Mouse (Mus musculus): Measurements from ENCODE around the gene Slc22a21.
"Not testable (repeated sequence)": the region's sequence is repeated elsewhere in the genome, so short reads cannot be mapped to it uniquely, and the experiment has no call there.

Slc22a21 gene

DNA sequence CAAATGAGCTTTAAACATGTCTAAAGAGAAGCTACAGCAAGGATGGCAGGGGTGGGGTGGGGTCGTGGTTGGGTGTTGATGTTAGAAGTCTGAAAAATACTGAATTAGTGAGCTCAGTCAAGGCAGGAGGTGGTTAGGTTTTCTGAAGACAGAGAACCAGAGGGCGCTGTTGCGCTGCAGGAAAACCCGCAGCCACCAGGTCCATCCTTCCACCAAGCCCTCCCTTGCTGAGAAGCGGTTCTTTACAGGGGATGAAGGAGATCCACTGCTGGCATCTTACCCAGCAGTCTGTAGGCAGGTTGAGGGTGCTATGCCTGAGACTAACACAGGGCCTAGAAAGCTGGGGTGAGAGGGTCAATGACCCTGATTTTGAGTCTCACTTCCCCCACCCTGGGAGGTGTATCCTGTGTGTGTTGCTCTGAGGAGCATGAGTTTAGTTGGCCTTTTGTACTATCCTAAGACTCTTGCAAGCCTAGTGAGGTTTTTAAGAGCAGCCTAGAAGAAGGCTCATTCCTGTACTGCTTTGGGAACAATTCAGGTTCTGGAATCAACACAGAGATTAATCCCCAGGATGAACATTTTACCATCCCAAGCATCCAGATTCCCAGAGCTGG is 22.1 kb upstream of the Slc22a21 start:
- DNase-seq (ENCODE audit: low spot score in 2 of 2), result peak; percentile 37 to 68

DNA sequence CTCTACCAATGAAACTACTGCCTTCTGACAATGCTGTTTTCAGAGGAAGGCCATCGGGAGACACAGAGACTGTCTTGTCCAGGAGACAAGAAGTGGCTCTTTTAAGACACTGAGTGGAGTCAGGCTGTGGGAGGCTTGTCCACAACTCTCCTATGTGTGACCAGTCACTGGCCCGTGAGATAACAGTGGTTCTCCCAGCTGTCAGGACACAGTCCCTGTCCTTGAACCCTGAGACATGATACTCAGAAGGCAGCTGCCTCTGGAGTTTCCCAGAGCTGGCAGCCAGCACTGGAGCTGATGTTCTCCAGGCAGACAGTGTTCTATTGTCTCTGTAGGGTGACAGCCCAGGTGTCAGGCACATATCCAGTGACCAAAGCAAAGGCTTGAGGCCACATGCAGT is 17.5 kb upstream of the Slc22a21 start:
- no peak for DNase-seq (ENCODE audit: low spot score in 2 of 2)

DNA sequence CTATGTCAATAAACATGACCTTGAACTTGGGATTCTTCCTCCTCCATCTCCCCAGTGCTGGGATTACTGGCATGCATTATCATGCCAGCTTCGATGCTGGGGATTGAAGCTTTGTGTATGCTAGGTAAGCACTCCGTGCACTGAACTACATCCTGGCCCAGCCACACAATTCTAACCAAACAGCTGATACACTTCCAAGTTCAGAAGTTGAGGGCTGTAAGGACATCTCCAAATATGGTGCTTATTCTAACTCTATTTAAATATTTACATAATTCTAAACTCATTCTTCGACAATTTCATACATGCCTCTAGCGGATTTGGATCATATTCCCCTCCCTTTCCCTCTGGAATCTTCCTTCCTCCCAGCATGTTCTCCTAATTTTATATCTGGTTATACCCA is 12.1 kb upstream of the Slc22a21 start:
- DNase-seq (ENCODE audit: low spot score in 2 of 2), result no peak

DNA sequence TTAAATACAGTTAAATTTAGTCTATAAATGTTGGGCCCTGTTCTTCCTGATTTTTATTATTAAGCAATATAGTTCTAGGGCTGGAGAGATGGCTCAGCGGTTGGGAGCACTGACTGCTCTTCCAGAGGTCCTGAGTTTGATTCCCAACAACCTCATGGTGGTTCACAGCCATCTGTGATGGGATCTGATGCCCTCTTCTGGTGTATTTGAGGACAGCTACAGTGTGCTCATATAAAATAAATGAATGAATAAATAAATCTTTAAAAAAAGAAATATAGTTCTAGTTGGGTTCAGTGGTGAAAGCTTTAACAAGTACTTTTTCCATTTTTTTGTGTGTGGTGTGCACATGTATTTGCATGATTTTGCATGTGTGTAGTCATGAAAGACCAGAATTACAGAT is 9.1 kb upstream of the Slc22a21 start:
- no peak for DNase-seq (ENCODE audit: low spot score in 2 of 2)

DNA sequence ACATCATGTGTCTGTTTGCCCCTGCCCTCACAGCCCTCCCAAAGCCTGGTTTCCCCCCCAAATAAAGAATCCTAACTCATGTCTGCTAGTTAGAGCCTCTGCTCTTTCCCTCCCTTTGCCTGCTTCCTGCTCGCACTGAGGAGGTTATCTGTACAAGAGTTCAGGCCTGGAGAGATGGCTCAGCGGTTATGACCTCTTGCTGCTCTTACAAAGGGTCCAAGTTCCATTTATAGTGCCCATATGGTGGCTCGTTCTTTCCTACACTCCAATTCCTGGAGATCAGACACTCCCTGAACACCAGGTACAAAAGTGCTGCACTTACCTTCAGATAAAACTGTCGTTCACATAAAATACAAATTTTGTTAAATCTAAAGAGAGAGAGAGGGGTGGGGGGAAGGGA is 7.9 kb upstream of the Slc22a21 start:
- no peak for DNase-seq (ENCODE audit: low spot score in 2 of 2)

DNA sequence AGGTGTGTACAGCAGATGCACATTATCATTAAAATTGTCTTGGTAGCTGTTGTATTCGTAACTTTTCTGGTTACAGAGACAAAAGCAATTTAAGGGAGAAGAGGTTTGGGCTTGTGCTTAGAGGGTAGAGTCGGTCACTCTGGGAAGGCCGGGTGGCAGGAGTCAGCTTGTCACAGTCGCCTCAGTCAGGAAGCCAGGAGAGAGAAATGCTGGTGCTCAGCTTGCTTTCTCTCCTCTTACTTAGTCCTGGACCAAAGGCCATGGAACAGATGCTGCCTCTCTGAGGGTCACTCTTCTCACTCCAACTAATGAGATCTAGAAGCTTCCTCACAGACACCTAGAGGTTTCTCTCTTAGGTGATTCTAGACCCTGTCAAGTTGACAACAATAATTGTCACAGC is 1.3 kb upstream of the Slc22a21 start:
- no peak for DNase-seq (ENCODE audit: low spot score in 2 of 2)

DNA sequence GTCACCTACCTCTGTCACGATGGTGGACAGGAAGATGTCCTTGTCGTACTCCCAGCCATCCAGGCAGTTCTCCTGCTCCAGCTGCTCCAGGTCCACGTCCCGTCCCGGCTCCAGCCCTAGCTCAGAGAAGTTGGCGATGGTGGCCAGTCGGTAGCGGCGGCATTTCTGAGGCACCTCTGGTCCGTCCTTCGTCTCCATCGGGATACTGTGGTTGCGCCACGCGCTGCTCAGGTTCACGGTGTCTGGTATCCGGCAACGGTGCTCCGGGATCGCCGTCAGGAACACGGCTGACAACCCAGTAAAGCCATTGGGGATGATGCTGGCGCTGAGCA is 710 bp downstream of the Slc22a21 start:
- not testable (repeated sequence) for DNase-seq (ENCODE audit: low spot score in 2 of 2)

DNA sequence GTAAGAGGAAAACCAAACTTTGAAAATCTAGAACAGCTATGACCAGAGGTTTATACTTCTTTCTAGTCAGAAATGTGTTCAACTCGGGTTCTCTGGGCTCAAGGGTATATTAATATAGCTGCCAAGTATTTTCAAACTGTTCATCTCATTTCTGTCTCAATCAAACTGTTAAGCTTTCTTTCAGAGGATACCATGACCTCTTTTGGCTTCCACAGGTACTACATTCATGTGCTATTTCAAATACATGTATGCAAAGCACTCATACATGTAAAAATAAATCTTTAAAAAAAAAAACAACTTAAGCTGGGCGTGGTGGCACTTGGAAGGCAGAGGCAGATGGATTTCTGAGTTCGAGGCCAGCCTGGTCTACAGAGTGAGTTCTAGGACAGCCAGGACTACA is 2.5 kb downstream of the Slc22a21 start:
- DNase-seq (ENCODE audit: low spot score in 2 of 2), result no peak

DNA sequence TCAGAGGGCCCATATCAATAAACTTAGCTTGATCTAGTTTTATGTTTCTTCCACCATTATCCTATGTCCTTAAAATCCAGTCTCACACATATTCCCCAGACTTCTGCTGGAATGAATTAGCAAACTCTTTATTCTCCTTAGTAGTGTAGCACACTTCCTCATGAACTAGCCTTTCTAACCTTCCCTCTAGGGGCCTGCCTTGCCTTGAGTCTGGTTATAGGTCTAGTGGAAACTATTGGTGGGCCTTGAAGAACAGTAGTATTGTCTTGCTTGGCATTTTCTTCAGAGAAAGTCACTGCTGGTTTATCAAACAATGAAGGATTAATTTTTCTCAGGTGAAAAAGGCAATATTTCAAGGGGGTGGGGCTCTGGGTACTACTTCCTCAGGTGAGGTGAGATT is 4.6 kb downstream of the Slc22a21 start:
- DNase-seq (ENCODE audit: low spot score in 2 of 2), result no peak

DNA sequence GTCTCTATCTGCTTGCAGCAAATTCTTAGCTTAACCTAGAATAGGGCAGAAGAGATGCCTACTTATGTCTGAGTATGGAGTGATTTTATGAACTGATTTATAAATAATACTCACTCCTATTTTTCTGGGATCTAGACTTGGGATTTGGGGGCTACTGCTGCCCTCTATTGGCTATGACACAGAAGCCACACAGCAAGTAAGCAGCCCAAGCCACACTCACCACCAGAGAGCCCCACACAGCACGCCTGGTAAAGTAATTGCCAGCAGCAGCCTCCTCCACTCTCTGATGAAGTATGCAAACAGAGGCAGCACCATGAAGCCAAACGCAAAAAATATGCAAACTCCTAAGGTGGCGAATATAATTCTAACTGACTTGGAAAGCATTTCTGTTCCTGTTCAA is 21.1 kb downstream of the Slc22a21 start:
- DNase-seq (ENCODE audit: low spot score in 2 of 2), result no peak

DNA sequence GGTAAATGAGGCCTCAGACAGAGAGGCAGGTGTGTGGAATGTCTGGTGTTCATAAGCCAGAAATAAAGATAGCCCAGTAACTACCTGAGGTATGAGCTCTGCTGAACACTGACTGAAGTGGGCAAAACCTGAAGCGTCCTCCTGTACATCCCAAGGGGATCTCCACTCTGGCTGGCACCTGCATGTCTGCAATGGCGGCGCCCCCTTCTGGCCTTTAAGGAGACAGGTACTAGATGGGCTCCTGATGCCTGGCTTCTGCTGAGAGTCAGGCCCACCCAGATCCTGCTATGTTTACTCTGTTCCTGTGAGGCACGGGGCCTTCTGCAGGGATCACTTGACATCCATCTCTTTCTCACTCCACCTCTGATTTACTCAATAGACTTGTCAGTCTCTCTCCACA is 22.0 kb downstream of the Slc22a21 start:
- not testable (repeated sequence) for DNase-seq (ENCODE audit: low spot score in 2 of 2)

DNA sequence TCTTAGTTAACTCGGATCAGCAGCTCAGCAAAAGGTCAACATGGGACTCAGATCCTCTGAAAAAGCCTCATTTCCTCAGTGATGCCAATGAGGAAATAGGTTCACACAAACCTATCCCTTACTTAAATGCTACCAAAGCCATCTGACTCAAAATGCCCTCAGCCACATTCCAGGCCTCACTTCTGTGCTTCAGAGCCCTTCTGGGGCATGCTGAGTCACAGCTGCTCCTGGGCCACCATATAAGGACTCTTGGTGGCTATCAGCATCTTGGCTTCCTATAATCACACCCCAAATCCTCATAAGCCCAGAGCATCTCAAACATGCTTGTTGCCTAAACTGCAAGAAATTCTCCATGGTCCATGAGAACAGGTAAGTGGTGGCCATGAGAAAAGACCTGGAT is 23.5 kb downstream of the Slc22a21 start:
- no peak for DNase-seq (ENCODE audit: low spot score in 2 of 2)

DNA sequence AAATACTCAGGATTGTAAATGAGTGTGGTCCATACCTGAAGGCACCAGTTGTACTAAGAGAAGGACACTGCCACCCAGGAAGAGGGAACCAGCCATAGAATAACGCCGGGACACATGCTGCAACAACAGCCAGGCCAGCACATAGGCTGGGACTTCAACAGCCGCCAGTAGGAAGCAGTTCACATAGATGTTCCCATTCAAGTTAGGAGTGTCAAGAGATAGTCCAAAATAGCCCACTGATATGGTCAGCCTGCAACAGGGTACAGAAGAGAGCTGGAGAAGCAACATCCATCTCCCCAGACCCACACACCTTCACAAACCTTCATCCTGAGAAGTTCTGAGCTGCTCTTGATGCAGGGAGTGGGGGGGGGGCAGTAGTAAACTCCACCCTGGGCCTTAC is 25.5 kb downstream of the Slc22a21 start:
- no peak for DNase-seq (ENCODE audit: low spot score in 2 of 2)

DNA sequence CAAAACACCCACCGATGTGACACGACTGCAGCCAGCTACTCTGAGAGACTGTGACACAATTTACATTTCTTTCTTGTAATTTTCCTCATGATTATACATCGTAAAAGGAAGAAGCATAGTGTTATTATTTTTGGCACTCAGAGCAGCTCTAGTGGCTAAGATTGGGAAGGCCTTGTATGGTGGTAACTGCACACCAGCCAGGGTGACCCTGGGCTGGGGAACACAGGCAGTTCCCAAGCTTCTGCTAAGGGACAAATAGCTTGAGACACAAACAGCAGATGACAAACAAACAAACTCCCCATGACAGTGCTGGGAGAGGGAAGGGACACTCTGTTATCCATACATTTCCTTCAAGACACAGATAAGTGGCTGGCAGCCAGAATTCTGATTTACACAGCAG is 30.0 kb downstream of the Slc22a21 start:
- DNase-seq (ENCODE audit: low spot score in 2 of 2), result not testable (repeated sequence)

DNA sequence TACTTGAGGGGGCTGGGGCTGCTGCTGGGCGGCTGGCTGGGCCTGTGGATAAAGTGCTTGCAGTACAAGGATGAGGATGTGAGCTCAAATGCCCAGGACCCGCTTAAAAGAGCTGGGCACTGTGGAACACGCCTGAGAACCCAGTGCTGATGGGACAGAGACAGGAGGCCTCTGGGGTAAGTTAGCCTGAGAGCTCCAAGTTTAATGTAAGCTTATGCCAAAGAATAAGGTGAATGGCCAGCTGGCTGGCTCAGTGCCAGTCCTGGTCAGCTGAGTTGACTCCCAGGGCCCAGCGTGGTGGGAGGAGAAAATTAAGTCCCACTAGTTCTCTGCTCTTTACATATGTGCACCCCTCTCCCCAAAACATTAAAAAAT is 48.2 kb downstream of the Slc22a21 start:
- DNase-seq (ENCODE audit: low spot score in 2 of 2), result not testable (repeated sequence)

DNA sequence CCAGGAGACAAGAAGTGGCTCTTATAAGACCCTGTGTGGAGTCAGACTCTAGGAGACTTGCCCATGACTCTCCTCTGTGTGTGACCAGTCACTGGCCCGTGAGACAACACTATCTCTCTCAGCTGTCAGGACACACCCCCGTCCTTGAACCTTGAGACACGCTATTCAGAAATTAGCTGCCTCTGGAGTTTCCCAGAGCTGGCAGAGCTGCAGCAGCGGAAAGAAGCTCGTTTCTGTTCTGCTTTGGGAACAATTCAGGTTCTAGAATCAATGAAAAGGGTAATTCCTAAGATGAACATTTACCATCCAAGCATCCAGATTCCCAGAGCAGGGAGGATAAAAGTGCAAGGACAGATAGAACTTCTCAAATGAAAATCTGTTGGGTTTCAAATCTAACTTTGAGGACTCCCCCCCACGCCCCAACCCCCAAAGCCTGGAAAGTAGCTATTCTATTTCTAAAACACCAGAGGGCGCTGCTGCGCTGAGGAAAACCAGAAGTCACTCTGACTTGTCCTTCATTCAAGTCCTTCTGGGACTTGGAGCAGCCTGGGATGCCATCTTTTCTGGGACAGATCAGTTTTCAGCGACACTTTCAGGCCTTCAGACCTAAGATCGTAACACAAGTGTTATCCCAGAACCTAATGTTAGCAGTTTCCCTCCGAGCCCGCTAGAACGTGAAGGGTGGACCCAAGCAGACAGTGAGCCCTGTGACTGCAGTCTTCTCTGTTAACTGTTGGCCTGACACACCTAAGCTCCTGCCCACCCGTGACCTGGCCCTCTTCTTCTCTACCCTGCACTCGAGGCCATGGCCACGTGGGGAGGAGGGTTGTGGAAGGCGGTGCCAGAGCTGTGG is 48.8 kb downstream of the Slc22a21 start:
- peak; percentile 30 to 63 for DNase-seq (ENCODE audit: low spot score in 2 of 2)

DNA sequence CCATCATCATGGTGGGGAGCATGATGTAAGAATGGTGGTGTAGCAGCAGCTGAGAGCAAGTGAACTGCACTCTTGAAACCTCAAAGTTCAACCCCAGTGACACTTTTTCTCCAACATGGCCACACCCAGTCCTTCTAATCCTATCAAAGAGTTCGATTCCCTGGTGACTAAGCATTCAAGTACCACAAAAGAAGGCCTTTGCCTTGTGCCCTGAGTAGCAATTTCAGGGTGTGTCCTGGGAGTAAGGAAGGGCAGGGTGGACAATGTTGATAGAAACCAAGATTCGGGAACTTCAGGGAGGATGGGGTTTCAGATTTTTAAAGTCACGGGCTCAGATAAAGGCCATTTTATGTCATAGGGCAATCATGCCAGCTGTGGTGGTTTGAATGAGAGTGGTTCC is 50.4 kb downstream of the Slc22a21 start:
- no peak for DNase-seq (ENCODE audit: low spot score in 2 of 2)

DNA sequence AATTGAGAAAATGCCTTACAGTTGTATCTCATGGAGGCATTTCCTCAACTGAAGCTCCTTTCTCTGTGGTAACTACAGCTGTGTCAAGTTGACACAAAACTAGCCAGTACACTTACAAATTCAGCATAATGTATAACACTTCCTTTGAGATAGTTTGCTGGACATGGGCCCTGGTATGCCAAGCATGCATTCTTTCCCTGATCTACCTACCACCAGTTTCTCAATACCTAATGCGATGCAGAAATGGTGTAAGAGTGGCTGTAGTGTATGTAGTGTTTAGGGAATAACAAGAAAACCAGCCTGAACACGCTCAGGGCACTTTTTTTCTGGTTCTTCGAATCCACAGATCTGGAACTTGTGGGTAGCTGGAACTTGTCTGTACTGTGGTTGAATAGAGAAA is 51.5 kb downstream of the Slc22a21 start:
- no peak for DNase-seq (ENCODE audit: low spot score in 2 of 2)

DNA sequence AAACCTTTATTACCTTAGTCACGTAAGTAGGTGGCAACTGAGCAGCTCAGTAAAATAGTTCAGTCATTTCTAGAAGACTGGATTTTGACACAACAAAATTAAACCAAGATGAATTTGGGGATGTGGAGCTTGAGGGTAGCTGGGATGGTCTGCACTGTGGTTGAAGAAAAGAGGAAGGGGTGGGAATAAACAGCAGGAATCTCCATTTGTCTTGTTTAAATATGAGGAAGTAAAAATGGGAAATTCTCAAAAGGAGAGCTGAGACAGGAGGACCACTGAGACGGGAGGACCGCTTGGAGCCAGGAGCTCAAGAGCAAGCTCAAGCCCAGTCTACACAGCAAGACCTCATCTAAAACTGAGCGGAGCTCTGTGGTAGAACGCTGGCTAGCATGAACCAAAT is 53.8 kb downstream of the Slc22a21 start:
- no peak for DNase-seq (ENCODE audit: low spot score in 2 of 2)

DNA sequence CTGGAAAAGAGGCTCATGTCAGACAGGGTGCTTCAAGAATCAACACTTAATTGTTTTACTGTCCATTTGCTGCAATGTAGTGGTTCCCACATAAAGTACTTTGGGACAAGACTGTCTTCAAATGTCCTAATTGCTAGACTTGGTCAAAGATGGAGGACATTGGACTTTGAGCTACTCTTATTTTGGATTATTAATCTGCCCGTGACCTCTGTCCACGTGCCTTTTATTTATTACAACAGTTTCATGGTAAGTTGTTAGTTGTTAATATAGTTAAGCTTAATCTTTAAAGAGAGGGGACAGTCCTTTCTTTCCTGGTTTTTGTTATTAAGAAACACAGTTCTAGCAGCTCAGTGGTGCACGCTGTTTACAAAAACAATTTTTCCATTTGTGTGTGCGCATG is 61.3 kb downstream of the Slc22a21 start:
- DNase-seq (ENCODE audit: low spot score in 2 of 2), result no peak

DNA sequence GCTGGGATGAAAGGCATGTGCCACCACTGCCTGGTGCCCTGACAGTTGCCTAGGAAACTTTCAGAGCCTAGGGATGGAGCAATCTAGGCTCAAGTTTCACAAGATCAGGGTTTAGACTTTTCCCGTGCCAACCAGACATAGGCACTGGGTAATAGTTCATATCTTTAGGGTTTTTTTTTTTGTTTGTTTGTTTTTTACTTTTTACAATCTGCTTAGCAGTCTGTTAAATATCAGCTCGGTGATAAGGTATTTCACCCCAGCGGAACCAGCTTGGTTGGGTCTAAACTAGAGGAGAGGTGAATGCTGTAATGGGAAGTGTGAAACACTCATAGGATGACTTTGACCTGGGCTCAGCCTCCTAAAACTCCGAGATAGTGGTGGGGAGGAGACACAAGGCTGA is 69.1 kb downstream of the Slc22a21 start:
- no peak for DNase-seq (ENCODE audit: low spot score in 2 of 2)

DNA sequence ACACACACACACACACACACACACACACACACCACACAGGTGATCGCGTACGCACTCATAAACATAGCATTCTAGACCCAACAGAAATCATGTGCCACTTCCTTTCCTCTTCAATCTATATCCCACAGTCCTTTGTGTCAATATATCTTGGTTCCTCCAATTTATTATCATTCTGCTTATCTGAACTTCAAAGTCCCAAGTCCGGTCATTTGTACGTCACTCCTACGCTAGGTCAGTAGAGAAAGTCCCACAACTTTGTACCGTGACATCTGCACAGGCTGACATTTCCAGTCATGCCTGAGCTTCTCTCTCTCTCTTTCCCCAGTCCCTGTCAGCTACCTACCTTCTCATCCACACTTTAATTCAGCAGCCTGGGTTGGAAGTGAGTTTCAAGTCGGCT is 71.4 kb downstream of the Slc22a21 start:
- DNase-seq (ENCODE audit: low spot score in 2 of 2), result no peak

DNA sequence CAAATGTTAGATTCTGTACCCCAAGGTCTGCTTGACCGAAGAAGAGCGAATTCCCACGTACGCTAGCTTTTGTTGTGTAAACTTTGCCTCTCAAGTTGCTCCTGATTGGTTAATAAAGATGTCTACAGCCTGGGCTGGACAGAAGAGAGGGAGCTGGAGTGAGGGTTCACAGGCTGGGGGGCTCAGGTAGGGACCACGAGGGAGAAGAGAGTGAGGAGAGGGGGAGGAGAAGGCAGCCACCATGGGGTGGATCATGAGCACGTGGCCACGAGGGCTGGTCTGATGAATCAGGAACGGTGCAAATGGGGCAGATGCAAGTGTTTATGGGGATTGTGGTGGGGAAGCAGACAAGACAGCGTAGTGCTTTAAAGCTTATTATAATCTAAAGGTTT is 75.6 kb downstream of the Slc22a21 start:
- DNase-seq (ENCODE audit: low spot score in 2 of 2), result no peak

Measured in urinary bladder, postnatal 4 days (tissue).